Mouse (Mus musculus) CH12.LX (cell line): Measurements from ENCODE around the gene Xrcc4. TPM values are rescaled to one million over a fixed set of nuclear protein-coding genes. Genes with fewer than 3 reads are reported as not detected.
"Not testable (repeated sequence)": the region's sequence is repeated elsewhere in the genome, so short reads cannot be mapped to it uniquely, and the experiment has no call there.

Experiments
- DNase-seq: peaks from one replicate; pipeline ENCODE4 v3.0.0-alpha.2; 2013; ENCODE audit errors: extremely low read depth
- H3K27ac ChIP-seq: 2 replicates; pipeline ENCODE4 v1.5.1; 2012; ENCODE audit warnings: low read depth, mild to moderate bottlenecking, control low read depth, moderate library complexity; ENCODE audit not compliant: insufficient read depth
- H3K27me3 ChIP-seq: replicated peaks from 2 replicates; pipeline ENCODE3; 2012; ENCODE audit warnings: inconsistent platforms
- H3K36me3 ChIP-seq, 2 experiments: replicated peaks in 1 of 2; 2 replicates each; pipeline versions ENCODE3 to v1.6.1; 2012; ENCODE audit warnings: inconsistent platforms in 1 of 2, low read length in 1 of 2, mild to moderate bottlenecking in 1 of 2, mixed read lengths in 1 of 2, moderate library complexity in 1 of 2; ENCODE audit not compliant: control insufficient read depth in 1 of 2, insufficient read depth in 1 of 2
- H3K4me1 ChIP-seq, 2 experiments: 2 replicates each; pipeline ENCODE4 v1.6.1; 2012; ENCODE audit warnings: inconsistent platforms in 1 of 2, moderate library complexity in 1 of 2; ENCODE audit not compliant: insufficient read depth in 2 of 2, control insufficient read depth in 1 of 2
- H3K4me2 ChIP-seq: 2 replicates; pipeline ENCODE4 v1.6.1; 2012; ENCODE audit warnings: low read depth, mild to moderate bottlenecking, control low read depth; ENCODE audit not compliant: poor library complexity, insufficient read depth, severe bottlenecking
- H3K4me3 ChIP-seq, 3 experiments: fragments of 150-350 bp in 1 of 3; sonication (generic) in 1 of 3; replicated peaks in 1 of 3; 2 replicates each; pipeline versions ENCODE3 to v1.5.1; 2011 to 2012; ENCODE audit warnings: low read depth in 2 of 3, low read length in 2 of 3, mild to moderate bottlenecking in 2 of 3, moderate library complexity in 2 of 3, control low read depth in 1 of 3, improper control_type of control experiment in 1 of 3, inconsistent platforms in 1 of 3, mixed read lengths in 1 of 3; ENCODE audit not compliant: poor library complexity in 1 of 3
- H3K79me2 ChIP-seq: replicated peaks from 2 replicates; pipeline ENCODE4 v1.6.1; 2012; ENCODE audit warnings: mild to moderate bottlenecking, moderate library complexity; ENCODE audit not compliant: control insufficient read depth, poor library complexity, insufficient read depth, severe bottlenecking; ENCODE audit errors: extremely low read depth
- H3K9ac ChIP-seq: 2 replicates; pipeline ENCODE4 v1.6.1; 2012; ENCODE audit warnings: low read depth, mild to moderate bottlenecking, control low read depth, moderate library complexity; ENCODE audit not compliant: insufficient read depth
- H3K9me3 ChIP-seq: replicated peaks from 2 replicates; pipeline ENCODE3; 2012; ENCODE audit warnings: low read length, inconsistent platforms, mixed read lengths
- BHLHE40 ChIP-seq: IDR thresholded peaks from 2 replicates; pipeline ENCODE4 v1.6.1; 2011; ENCODE audit warnings: mild to moderate bottlenecking, low read depth, low read length, improper control_type of control experiment
- CHD2 ChIP-seq: IDR thresholded peaks from 2 replicates; pipeline ENCODE4 v1.6.1; 2011; ENCODE audit warnings: low read length, improper control_type of control experiment
- CTCF ChIP-seq, 2 experiments: IDR thresholded peaks in 1 of 2; conservative IDR thresholded peaks in 1 of 2; 2 replicates each; pipeline ENCODE4 v1.5.1; 2011 to 2012; ENCODE audit warnings: low read depth in 2 of 2, low read length in 2 of 2, improper control_type of control experiment in 1 of 2, inconsistent platforms in 1 of 2, mild to moderate bottlenecking in 1 of 2, moderate library complexity in 1 of 2
- ETS1 ChIP-seq: conservative IDR thresholded peaks from 2 replicates; pipeline ENCODE4 v1.6.1; 2012; ENCODE audit warnings: low read depth, mild to moderate bottlenecking, inconsistent platforms, low read length, improper control_type of control experiment, moderate library complexity
- IRF4 ChIP-seq: IDR thresholded peaks from 2 replicates; pipeline ENCODE4 v1.6.1; 2014; ENCODE audit warnings: low read depth, mild to moderate bottlenecking, inconsistent platforms, low read length, improper control_type of control experiment
- JUN ChIP-seq: IDR thresholded peaks from 2 replicates; pipeline ENCODE4 v1.6.1; 2011; ENCODE audit warnings: low read depth, mild to moderate bottlenecking, low read length, improper control_type of control experiment, moderate library complexity; ENCODE audit not compliant: insufficient read depth
- KAT2A ChIP-seq: IDR thresholded peaks from 2 replicates; pipeline ENCODE4 v1.6.1; 2012; ENCODE audit warnings: low read length, improper control_type of control experiment, inconsistent platforms; ENCODE audit not compliant: insufficient replicate concordance
- MEF2A ChIP-seq: IDR thresholded peaks from 2 replicates; pipeline ENCODE4 v1.6.1; 2014; ENCODE audit warnings: low read depth, mild to moderate bottlenecking, inconsistent platforms, low read length, improper control_type of control experiment, borderline replicate concordance
- NELFE ChIP-seq: IDR thresholded peaks from 2 replicates; pipeline ENCODE4 v1.6.1; 2011; ENCODE audit warnings: low read depth, low read length, improper control_type of control experiment
- NRF1 ChIP-seq: IDR thresholded peaks from 2 replicates; pipeline ENCODE4 v1.6.1; 2014; ENCODE audit warnings: low read depth, mild to moderate bottlenecking, inconsistent platforms, low read length, improper control_type of control experiment, moderate library complexity
- POLR2AphosphoS2 ChIP-seq: IDR thresholded peaks from 2 replicates; pipeline ENCODE4 v1.6.1; 2011; ENCODE audit warnings: low read depth, low read length, improper control_type of control experiment
- RAD21 ChIP-seq: IDR thresholded peaks from 2 replicates; pipeline ENCODE4 v1.6.1; 2011; ENCODE audit warnings: low read depth, mild to moderate bottlenecking, low read length, improper control_type of control experiment, moderate library complexity
- RCOR1 ChIP-seq: conservative IDR thresholded peaks from 2 replicates; pipeline ENCODE4 v1.6.1; 2012; ENCODE audit warnings: low read depth, mild to moderate bottlenecking, inconsistent platforms, low read length, improper control_type of control experiment
- SIN3A ChIP-seq: IDR thresholded peaks from 2 replicates; pipeline ENCODE4 v1.6.1; 2012; ENCODE audit warnings: low read length, improper control_type of control experiment, inconsistent platforms
- TCF12 ChIP-seq: IDR thresholded peaks from 2 replicates; pipeline ENCODE4 v1.6.1; 2014; ENCODE audit warnings: low read depth, mild to moderate bottlenecking, inconsistent platforms, low read length, improper control_type of control experiment
- ZC3H11A ChIP-seq: IDR thresholded peaks from 2 replicates; pipeline ENCODE4 v1.6.1; 2012; ENCODE audit warnings: low read depth, mild to moderate bottlenecking, inconsistent platforms, low read length, improper control_type of control experiment
- ZNF384 ChIP-seq: IDR thresholded peaks from 2 replicates; pipeline ENCODE4 v1.6.1; 2012; ENCODE audit warnings: low read depth, low read length, improper control_type of control experiment, inconsistent platforms
- dilution Hi-C: fragments of 300-500 bp; cut with MboI; formaldehyde crosslinking; loops from 2 replicates; pipeline ENCODE4 v1.14.3; 2020; ENCODE audit warnings: low sequenced_read_pairs; ENCODE audit not compliant: extremely low pct_unique_long_range_greater_than_20kb, extremely low pct_ligation_motif_present
- in situ Hi-C: fragments of 300-500 bp; cut with MboI; formaldehyde crosslinking; loops from 3 replicates; pipeline ENCODE4 v1.14.3; 2019; ENCODE audit warnings: low sequenced_read_pairs, low pct_ligation_motif_present, low pct_unique_long_range_greater_than_20kb, mixed read lengths
- polyA plus RNA-seq: library from polyadenylated mRNA; unstranded; fragments of >175 nt; gene quantifications from 2 replicates; pipeline ENCODE4 v1.2.1, GENCODE M21; 2012; ENCODE audit warnings: low read depth; ENCODE audit not compliant: insufficient read length
- total RNA-seq, 2 experiments: library from RNA; depleted of rRNA; stranded (reverse); fragments of 300-350 nt in 1 of 2; fragments of >200 nt in 1 of 2; gene quantifications; 2 replicates each; pipeline ENCODE4 v1.2.3; 2012 to 2014

Gene Xrcc4
- total and polyA plus RNA-seq, 3 experiments, result 6.2 to 19.6 (median 10.0) TPM

- no peak overlapping the region for H3K27ac ChIP-seq
- dilution Hi-C loops (no loop called here), in situ Hi-C loops (no loop called here)
- no peak overlapping the region for H3K9ac ChIP-seq
- no peak overlapping the region for H3K4me3 ChIP-seq
- no peaks in the 10 kb centered on the region for H3K27me3 ChIP-seq
- H3K36me3 ChIP-seq, result no peaks in the 10 kb centered on the region
- H3K4me2 ChIP-seq, result no peak overlapping the region
- H3K4me1 ChIP-seq, result peaks cover 3 to 4% of the 10 kb centered on the region in 2 experiments; a peak in 2 of 4 replicates
- no peaks in the 10 kb centered on the region for H3K79me2 ChIP-seq
- no peak for DNase-seq
- no peaks in the 10 kb centered on the region for H3K9me3 ChIP-seq
- TF ChIP-seq SIN3A, result no peak
These were observed 323.4 kb downstream of the Xrcc4 start for GRCm38 (mm10) chr13:89765966-89766365.

DNA sequence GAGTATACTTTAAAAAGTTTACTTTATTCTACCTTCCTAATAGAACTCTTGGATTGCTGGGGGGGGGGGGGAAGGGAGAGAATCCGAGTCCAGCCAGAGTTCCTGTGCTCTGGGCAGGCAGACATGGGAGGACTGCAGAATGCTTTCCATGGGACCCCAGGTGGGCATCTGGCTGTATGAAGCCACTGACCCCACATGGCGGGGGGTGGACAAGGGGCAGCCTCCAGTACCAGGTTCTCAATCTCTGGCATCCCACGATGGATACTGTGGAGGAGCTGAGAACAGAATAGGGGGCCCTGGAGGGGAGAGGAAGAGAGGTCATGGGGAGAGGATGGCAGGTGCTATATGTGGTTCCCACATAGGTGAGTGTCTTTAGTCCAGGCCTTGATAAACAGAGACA lies 327.1 kb downstream of the Xrcc4 start:
- no peak overlapping the region for H3K9ac ChIP-seq

DNA sequence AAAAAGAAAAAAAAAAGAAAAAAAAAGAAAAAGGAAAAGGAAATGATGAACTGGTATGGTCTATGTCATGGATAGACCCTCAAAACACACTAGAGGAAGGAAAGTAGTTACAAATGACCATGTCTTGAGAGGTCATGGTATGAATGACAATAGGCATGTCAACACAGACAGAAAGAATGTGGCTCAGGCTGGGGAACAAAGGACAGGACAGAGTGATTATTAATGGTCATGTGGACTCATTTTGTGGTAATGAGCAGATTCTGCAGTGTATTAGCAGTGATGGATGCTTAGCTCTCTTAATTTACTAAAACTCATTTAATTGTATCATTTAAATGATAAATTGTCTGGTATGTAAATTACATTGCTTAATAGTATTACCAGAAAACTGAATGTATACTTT lies 333.1 kb downstream of the Xrcc4 start:
- no peak for DNase-seq
- Histone ChIP-seq H3K4me2 (no peak overlapping the region), H3K27me3 (no peaks in the 10 kb centered on the region), H3K27ac (no peak overlapping the region), H3K4me3 (no peak overlapping the region), H3K36me3 (no peaks in the 10 kb centered on the region), H3K9ac (no peak overlapping the region), H3K9me3 (no peaks in the 10 kb centered on the region), H3K4me1 (no peaks in the 10 kb centered on the region), H3K79me2 (no peaks in the 10 kb centered on the region)
- dilution Hi-C loops, result no loop called here
- in situ Hi-C loops, result no loop called here
- TF ChIP-seq RAD21, result no peak
- no peak for TF ChIP-seq ZC3H11A
- no peak for TF ChIP-seq ETS1
- no peak for TF ChIP-seq BHLHE40
- TF ChIP-seq CTCF (conservative IDR thresholded peaks at IDR 0.05 in 1 of 2, IDR thresholded peaks at IDR 0.05 in 1 of 2; ENCODE audit: low read depth in 2 of 2, low read length in 2 of 2), result no peak
- no peak for TF ChIP-seq JUN
- no peak for TF ChIP-seq ZNF384
- TF ChIP-seq CHD2, result no peak
- no peak for TF ChIP-seq NRF1

More for the DNA sequence above, 327.1 kb downstream of the Xrcc4 start:
- H3K27me3 ChIP-seq, result no peaks in the 10 kb centered on the region
- H3K4me1 ChIP-seq, result peaks cover 3 to 4% of the 10 kb centered on the region in 2 experiments; a peak in 2 of 4 replicates
- TF ChIP-seq RCOR1, result no peak
- TF ChIP-seq TCF12, result no peak
- no peak for TF ChIP-seq NRF1
- TF ChIP-seq MEF2A, result no peak
- no peak for TF ChIP-seq CTCF (conservative IDR thresholded peaks at IDR 0.05 in 1 of 2, IDR thresholded peaks at IDR 0.05 in 1 of 2; ENCODE audit: low read depth in 2 of 2, low read length in 2 of 2)
- TF ChIP-seq ZNF384, result no peak
- no peak for TF ChIP-seq POLR2AphosphoS2
- no peak for TF ChIP-seq KAT2A
- no peak for TF ChIP-seq NELFE
- no peak for TF ChIP-seq IRF4
- in situ Hi-C loops (no loop called here), dilution Hi-C loops (no loop called here)
- no peak overlapping the region for H3K4me3 ChIP-seq
- no peaks in the 10 kb centered on the region for H3K79me2 ChIP-seq
- no peak for DNase-seq
- H3K27ac ChIP-seq, result no peak overlapping the region
- no peaks in the 10 kb centered on the region for H3K9me3 ChIP-seq
- H3K36me3 ChIP-seq, result no peaks in the 10 kb centered on the region
- no peak overlapping the region for H3K4me2 ChIP-seq

GRCm38 (mm10) chr13:89750562-89750961 lies 338.8 kb downstream of the Xrcc4 start:
- H3K27ac ChIP-seq, H3K4me1 ChIP-seq, H3K9ac ChIP-seq, H3K9me3 ChIP-seq, H3K4me3 ChIP-seq, H3K27me3 ChIP-seq, DNase-seq, H3K36me3 ChIP-seq, in situ Hi-C loops, dilution Hi-C loops, H3K79me2 ChIP-seq, H3K4me2 ChIP-seq: not testable (repeated sequence)
